Mouse (Mus musculus) kidney, embryonic 15.5 days (tissue): ENCODE results near the gene Pts. TPM values are rescaled to one million over a fixed set of nuclear protein-coding genes. Genes with fewer than 3 reads are reported as not detected.

Source experiments
- ATAC-seq: fragments of 200-750 bp; cut with Nextera tagmentation; replicated peaks from 2 replicates; pipeline ENCODE4 v1.8.0; 2017; ENCODE audit warnings: moderate TSS enrichment; ENCODE audit not compliant: low FRiP score
- H3K27ac ChIP-seq: fragments of 300-500 bp; sonication (generic); 2 replicates; pipeline ENCODE4 v1.5.1; 2015; ENCODE audit warnings: mild to moderate bottlenecking, inconsistent platforms
- H3K27me3 ChIP-seq: fragments of 300-500 bp; sonication (generic); 2 replicates; pipeline ENCODE4 v1.6.1; 2015; ENCODE audit warnings: inconsistent platforms
- H3K36me3 ChIP-seq: fragments of 300-500 bp; sonication (generic); 2 replicates; pipeline ENCODE4 v1.6.1; 2015; ENCODE audit warnings: inconsistent platforms
- H3K4me1 ChIP-seq: fragments of 300-500 bp; sonication (generic); 2 replicates; pipeline ENCODE4 v1.6.1; 2015; ENCODE audit warnings: inconsistent platforms
- H3K4me2 ChIP-seq: fragments of 300-500 bp; sonication (generic); 2 replicates; pipeline ENCODE4 v1.6.1; 2015; ENCODE audit warnings: moderate library complexity, mild to moderate bottlenecking, inconsistent platforms
- H3K4me3 ChIP-seq: fragments of 300-500 bp; sonication (generic); replicated peaks from 2 replicates; pipeline ENCODE4 v1.5.1; 2015; ENCODE audit warnings: mild to moderate bottlenecking, inconsistent platforms
- H3K9ac ChIP-seq: fragments of 300-500 bp; sonication (generic); 2 replicates; pipeline ENCODE4 v1.6.1; 2015; ENCODE audit warnings: mild to moderate bottlenecking, inconsistent platforms
- H3K9me3 ChIP-seq: fragments of 300-500 bp; sonication (generic); replicated peaks from 2 replicates; pipeline ENCODE4 v1.6.1; 2016; ENCODE audit warnings: inconsistent platforms
- WGBS: fragments of 180-500 bp; shearing (Covaris S2); methylation state at CpG from one replicate; pipeline ENCODE4 v1.1.7; 2015; ENCODE audit warnings: mixed read lengths; 5-methylcytosine and 5-hydroxymethylcytosine counted together
- polyA plus RNA-seq: library from polyadenylated mRNA; unstranded; fragments of >200 nt; fragmentation: Nextera tagmentation; extraction: Ambion mirVana; gene quantifications from 2 replicates; pipeline ENCODE4 v1.2.1, GENCODE M21; 2015

Pts gene
- polyA plus RNA-seq, 1 experiment from 2014 or later: 88.2 TPM

GRCm38 (mm10) chr9:50552206-50552605, 23.7 kb upstream of the Pts start:
- Histone ChIP-seq H3K27ac (no peak overlapping the region), H3K4me3 (no peak overlapping the region), H3K9me3 (no peaks in the 10 kb centered on the region), H3K4me2 (no peak overlapping the region), H3K27me3 (no peaks in the 10 kb centered on the region), H3K4me1 (no peaks in the 10 kb centered on the region), H3K9ac (no peak overlapping the region), H3K36me3 (no peaks in the 10 kb centered on the region)
- 79% methylated on average over 5 of the region's 5 CpGs for WGBS
- no peak for ATAC-seq

GRCm38 (mm10) chr9:50548936-50549335, 20.4 kb upstream of the Pts start:
- H3K36me3 ChIP-seq: no peaks in the 10 kb centered on the region
- WGBS: 83% methylated on average over 4 of the region's 4 CpGs
- no peaks in the 10 kb centered on the region for H3K27me3 ChIP-seq
- no peak overlapping the region for H3K4me3 ChIP-seq
- H3K9me3 ChIP-seq: no peaks in the 10 kb centered on the region
- H3K27ac ChIP-seq: no peak overlapping the region
- no peaks in the 10 kb centered on the region for H3K4me1 ChIP-seq
- H3K9ac ChIP-seq: no peak overlapping the region
- H3K4me2 ChIP-seq: no peak overlapping the region
- ATAC-seq: no peak

- ATAC-seq: no peak
- H3K36me3 ChIP-seq: no peaks in the 10 kb centered on the region
- H3K4me3 ChIP-seq: no peak overlapping the region
- no peak overlapping the region for H3K4me2 ChIP-seq
- H3K9me3 ChIP-seq: no peaks in the 10 kb centered on the region
- no peak overlapping the region for H3K27ac ChIP-seq
- H3K27me3 ChIP-seq: no peaks in the 10 kb centered on the region
- 37% methylated on average over 5 of the region's 5 CpGs for WGBS
- H3K9ac ChIP-seq: no peak overlapping the region
- H3K4me1 ChIP-seq: no peaks in the 10 kb centered on the region
Observed at GRCm38 (mm10) chr9:50547859-50548478, 19.4 kb upstream of the Pts start.

- no peak for ATAC-seq
- 0 out of 2 replicates have a peak, but pooled peaks cover 3% of the 10 kb centered on the region for H3K4me1 ChIP-seq
- 81% methylated on average over 9 of the region's 9 CpGs for WGBS
- no peak overlapping the region for H3K4me3 ChIP-seq
- no peak overlapping the region for H3K4me2 ChIP-seq
- H3K9me3 ChIP-seq: no peaks in the 10 kb centered on the region
- H3K27ac ChIP-seq: no peak overlapping the region
- H3K27me3 ChIP-seq: no peaks in the 10 kb centered on the region
- H3K9ac ChIP-seq: no peak overlapping the region
- no peaks in the 10 kb centered on the region for H3K36me3 ChIP-seq
Observed at GRCm38 (mm10) chr9:50542401-50542800, 13.9 kb upstream of the Pts start.

GRCm38 (mm10) chr9:50540170-50540569, 11.6 kb upstream of the Pts start:
- no peaks in the 10 kb centered on the region for H3K27me3 ChIP-seq
- no peak overlapping the region for H3K9ac ChIP-seq
- H3K4me1 ChIP-seq: 0 out of 2 replicates have a peak, but pooled peaks cover 3% of the 10 kb centered on the region
- no peak overlapping the region for H3K4me3 ChIP-seq
- no peak overlapping the region for H3K4me2 ChIP-seq
- no peaks in the 10 kb centered on the region for H3K36me3 ChIP-seq
- WGBS: 67% methylated on average over 7 of the region's 7 CpGs
- no peak overlapping the region for H3K27ac ChIP-seq
- ATAC-seq: no peak
- no peaks in the 10 kb centered on the region for H3K9me3 ChIP-seq

GRCm38 (mm10) chr9:50537295-50537694, 8.8 kb upstream of the Pts start:
- ATAC-seq: no peak
- H3K36me3 ChIP-seq: no peaks in the 10 kb centered on the region
- H3K4me1 ChIP-seq: 0 out of 2 replicates have a peak, but pooled peaks cover 3% of the 10 kb centered on the region
- no peak overlapping the region for H3K4me3 ChIP-seq
- 63% methylated on average over 4 of the region's 4 CpGs for WGBS
- no peaks in the 10 kb centered on the region for H3K9me3 ChIP-seq
- no peak overlapping the region for H3K9ac ChIP-seq
- H3K27me3 ChIP-seq: no peaks in the 10 kb centered on the region
- no peak overlapping the region for H3K27ac ChIP-seq
- no peak overlapping the region for H3K4me2 ChIP-seq

- Histone ChIP-seq H3K4me1 (0 out of 2 replicates have a peak, but pooled peaks cover 3% of the 10 kb centered on the region), H3K4me3 (no peak overlapping the region), H3K9me3 (no peaks in the 10 kb centered on the region), H3K36me3 (no peaks in the 10 kb centered on the region), H3K27ac (no peak overlapping the region), H3K27me3 (no peaks in the 10 kb centered on the region), H3K4me2 (no peak overlapping the region), H3K9ac (no peak overlapping the region)
- 78% methylated on average over 7 of the region's 7 CpGs for WGBS
- no peak for ATAC-seq
Observed at GRCm38 (mm10) chr9:50536603-50537135, 8.1 kb upstream of the Pts start.

- 86% methylated on average over 5 of the region's 5 CpGs for WGBS
- H3K36me3 ChIP-seq: no peaks in the 10 kb centered on the region
- ATAC-seq: no peak
Observed at GRCm38 (mm10) chr9:50535930-50536329, 7.4 kb upstream of the Pts start.

GRCm38 (mm10) chr9:50533791-50534190, 5.3 kb upstream of the Pts start:
- 80% methylated on average over 3 of the region's 3 CpGs for WGBS
- H3K4me2 ChIP-seq: no peak overlapping the region
- H3K27me3 ChIP-seq: no peaks in the 10 kb centered on the region
- no peak for ATAC-seq
- no peaks in the 10 kb centered on the region for H3K9me3 ChIP-seq
- H3K9ac ChIP-seq: no peak overlapping the region
- H3K36me3 ChIP-seq: no peaks in the 10 kb centered on the region
- H3K4me3 ChIP-seq: no peak overlapping the region
- no peaks in the 10 kb centered on the region for H3K4me1 ChIP-seq
- H3K27ac ChIP-seq: no peak overlapping the region

More at GRCm38 (mm10) chr9:50535930-50536329, 7.4 kb upstream of the Pts start:
- Histone ChIP-seq H3K4me1 (0 out of 2 replicates have a peak, but pooled peaks cover 3% of the 10 kb centered on the region), H3K27ac (no peak overlapping the region), H3K9me3 (no peaks in the 10 kb centered on the region), H3K27me3 (no peaks in the 10 kb centered on the region), H3K9ac (no peak overlapping the region), H3K4me3 (no peak overlapping the region), H3K4me2 (no peak overlapping the region)

- no peaks in the 10 kb centered on the region for H3K4me1 ChIP-seq
- no peak overlapping the region for H3K9ac ChIP-seq
- 83% methylated on average over 11 of the region's 11 CpGs for WGBS
- H3K36me3 ChIP-seq: no peaks in the 10 kb centered on the region
- H3K4me2 ChIP-seq: no peak overlapping the region
- H3K27me3 ChIP-seq: no peaks in the 10 kb centered on the region
- ATAC-seq: no peak
- no peak overlapping the region for H3K27ac ChIP-seq
- H3K4me3 ChIP-seq: no peak overlapping the region
- no peaks in the 10 kb centered on the region for H3K9me3 ChIP-seq
Observed at GRCm38 (mm10) chr9:50533328-50533727, 4.8 kb upstream of the Pts start.

GRCm38 (mm10) chr9:50530890-50531289, 2.4 kb upstream of the Pts start:
- Histone ChIP-seq H3K9me3 (no peaks in the 10 kb centered on the region), H3K4me3 (no peak overlapping the region), H3K4me2 (no peak overlapping the region), H3K36me3 (no peaks in the 10 kb centered on the region), H3K9ac (no peak overlapping the region), H3K4me1 (peaks cover 12% of the 10 kb centered on the region), H3K27ac (no peak overlapping the region), H3K27me3 (no peaks in the 10 kb centered on the region)
- WGBS: 36% methylated on average over 2 of the region's 2 CpGs
- no peak for ATAC-seq

- Histone ChIP-seq H3K27ac (no peak overlapping the region), H3K4me1 (peaks cover 12% of the 10 kb centered on the region), H3K9ac (peak overlapping the region; percentile 62), H3K36me3 (peaks cover 10% of the 10 kb centered on the region; the same call in 1 of the 2 replicates), H3K27me3 (no peaks in the 10 kb centered on the region), H3K4me3 (peak overlapping the region; percentile 69), H3K4me2 (peak overlapping the region; percentile 62), H3K9me3 (no peaks in the 10 kb centered on the region)
- no peak for ATAC-seq
- WGBS: 42% methylated on average over 7 of the region's 7 CpGs
Observed at GRCm38 (mm10) chr9:50527860-50528259, 664 bp downstream of the Pts start.

- Histone ChIP-seq H3K9me3 (no peaks in the 10 kb centered on the region), H3K4me3 (no peak overlapping the region), H3K27ac (no peak overlapping the region), H3K27me3 (no peaks in the 10 kb centered on the region), H3K4me2 (no peak overlapping the region), H3K4me1 (peaks cover 12% of the 10 kb centered on the region), H3K36me3 (peaks cover 19% of the 10 kb centered on the region; the same call in 1 of the 2 replicates), H3K9ac (no peak overlapping the region)
- WGBS: 79% methylated on average over 5 of the region's 5 CpGs
- ATAC-seq: no peak
Observed at GRCm38 (mm10) chr9:50525585-50525984, 2.9 kb downstream of the Pts start.
